Mouse (Mus musculus) C2C12 (cell line): ENCODE results near the gene Inpp5f. TPM values are rescaled to one million over a fixed set of nuclear protein-coding genes. Genes with fewer than 3 reads are reported as not detected.

Source experiments
- H3K27me3 ChIP-seq: one replicate; pipeline ENCODE4 v1.6.1; 2011; ENCODE audit not compliant: control insufficient read depth, insufficient read depth, insufficient read length
- H3K36me3 ChIP-seq: one replicate; pipeline ENCODE4 v1.6.1; 2011; ENCODE audit not compliant: control insufficient read depth, insufficient read depth
- H3K4me3 ChIP-seq: one replicate; pipeline ENCODE4 v1.5.1; 2011; ENCODE audit warnings: mild to moderate bottlenecking, control low read depth; ENCODE audit not compliant: poor library complexity, insufficient read depth, severe bottlenecking
- H3K79me2 ChIP-seq: one replicate; pipeline ENCODE4 v1.6.1; 2011; ENCODE audit not compliant: control insufficient read depth, insufficient read depth
- H3K79me3 ChIP-seq: one replicate; pipeline ENCODE4 v1.6.1; 2011; ENCODE audit warnings: low read depth, control low read depth
- H3ac ChIP-seq: one replicate; pipeline ENCODE3; 2011; ENCODE audit warnings: low read depth; ENCODE audit not compliant: control insufficient read depth, insufficient read length
- CEBPB ChIP-seq: IDR thresholded peaks from one replicate; pipeline ENCODE4 v1.6.1; 2011; ENCODE audit warnings: low read depth, mild to moderate bottlenecking, control low read depth, moderate library complexity
- CTCF ChIP-seq: IDR thresholded peaks from one replicate; pipeline ENCODE4 v1.5.1; 2011; ENCODE audit not compliant: control insufficient read depth, insufficient read depth, insufficient read length
- FOSL1 ChIP-seq: IDR thresholded peaks from one replicate; pipeline ENCODE4 v1.8.0; 2011; ENCODE audit warnings: mild to moderate bottlenecking, low read length; ENCODE audit not compliant: poor library complexity, insufficient read depth, severe bottlenecking
- MAX ChIP-seq: IDR thresholded peaks from one replicate; pipeline ENCODE4 v1.6.1; 2011; ENCODE audit warnings: mild to moderate bottlenecking, control low read depth
- MYOD1 ChIP-seq: IDR thresholded peaks from one replicate; pipeline ENCODE4 v1.6.1; 2011; ENCODE audit warnings: low read depth; ENCODE audit not compliant: control insufficient read depth, insufficient read length
- MYOG ChIP-seq: IDR thresholded peaks from one replicate; pipeline ENCODE4 v1.6.1; 2011; ENCODE audit not compliant: control insufficient read depth, insufficient read length; ENCODE audit errors: extremely low read depth
- USF1 ChIP-seq: IDR thresholded peaks from one replicate; pipeline ENCODE4 v1.6.1; 2011; ENCODE audit warnings: low read depth, mild to moderate bottlenecking, control low read depth, moderate library complexity
- polyA plus RNA-seq: library from polyadenylated mRNA; unstranded; fragments of >200 nt; fragmentation: generic; extraction: Trizol; gene quantifications from one replicate; pipeline ENCODE4 v1.2.1, GENCODE M21; 2012; ENCODE audit warnings: missing spikeins

Gene Inpp5f
- polyA plus RNA-seq, 1 experiment = 6.1 TPM

- H3K79me2 ChIP-seq = peaks cover 35% of the 10 kb centered on the region
- no peak overlapping the region for H3K4me3 ChIP-seq
- H3K79me3 ChIP-seq = peaks cover 12% of the 10 kb centered on the region
- H3ac ChIP-seq = no peak overlapping the region
- TF ChIP-seq MAX (peak; percentile 28), CEBPB (no peak), FOSL1 (peak; percentile 67)
- no peaks in the 10 kb centered on the region for H3K36me3 ChIP-seq
- no peaks in the 10 kb centered on the region for H3K27me3 ChIP-seq
Observed at GRCm38 (mm10) chr7:128622266-128622961, 11.3 kb downstream of the Inpp5f start.

GRCm38 (mm10) chr7:128622994-128623393, 11.9 kb downstream of the Inpp5f start:
- H3K4me3 ChIP-seq = no peak overlapping the region
- no peak overlapping the region for H3ac ChIP-seq
- peaks cover 30% of the 10 kb centered on the region for H3K79me2 ChIP-seq
- no peak for TF ChIP-seq USF1
- TF ChIP-seq CEBPB = no peak
- peaks cover 13% of the 10 kb centered on the region for H3K79me3 ChIP-seq
- H3K27me3 ChIP-seq = no peaks in the 10 kb centered on the region
- H3K36me3 ChIP-seq = no peaks in the 10 kb centered on the region

GRCm38 (mm10) chr7:128625382-128625781, 14.3 kb downstream of the Inpp5f start:
- H3K4me3 ChIP-seq = no peak overlapping the region
- H3K79me2 ChIP-seq = peaks cover 24% of the 10 kb centered on the region
- H3K79me3 ChIP-seq = peaks cover 11% of the 10 kb centered on the region
- no peaks in the 10 kb centered on the region for H3K27me3 ChIP-seq
- no peak overlapping the region for H3ac ChIP-seq
- H3K36me3 ChIP-seq = no peaks in the 10 kb centered on the region
- TF ChIP-seq MYOD1 (no peak), MAX (no peak), USF1 (no peak), MYOG (no peak), CTCF (no peak), CEBPB (no peak)

DNA sequence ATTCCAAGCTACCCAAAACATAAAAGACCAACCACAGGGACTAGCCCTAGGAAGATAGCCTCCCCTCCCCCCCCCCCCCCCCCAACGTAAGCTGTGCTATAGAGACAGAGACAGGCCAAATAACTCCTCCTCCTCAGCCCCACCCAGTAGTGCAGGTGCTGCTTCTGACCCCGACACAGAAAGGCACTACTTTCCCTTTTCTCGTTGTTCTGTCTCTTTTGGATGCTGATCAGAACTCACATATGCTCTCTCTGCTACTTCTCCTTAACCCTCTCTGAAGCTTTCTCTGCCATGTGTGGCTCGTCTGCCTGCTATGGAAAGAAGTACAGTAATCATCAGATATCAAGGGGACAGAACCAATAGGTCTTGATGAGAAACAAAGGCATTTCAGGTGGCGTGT, 15.5 kb downstream of the Inpp5f start:
- Histone ChIP-seq H3K79me2 (peaks cover 22% of the 10 kb centered on the region), H3K36me3 (no peaks in the 10 kb centered on the region), H3ac (no peak overlapping the region), H3K4me3 (no peak overlapping the region), H3K79me3 (peaks cover 8% of the 10 kb centered on the region), H3K27me3 (no peaks in the 10 kb centered on the region)
- TF ChIP-seq MYOD1 (no peak), CTCF (no peak), MYOG (no peak), CEBPB (no peak), USF1 (no peak), FOSL1 (no peak), MAX (no peak)

GRCm38 (mm10) chr7:128627251-128627650, 16.1 kb downstream of the Inpp5f start:
- peaks cover 8% of the 10 kb centered on the region for H3K79me3 ChIP-seq
- TF ChIP-seq MYOD1 (no peak), CTCF (no peak), CEBPB (no peak)
- no peaks in the 10 kb centered on the region for H3K27me3 ChIP-seq
- peaks cover 22% of the 10 kb centered on the region for H3K79me2 ChIP-seq
- H3K36me3 ChIP-seq = no peaks in the 10 kb centered on the region
- H3K4me3 ChIP-seq = no peak overlapping the region
- no peak overlapping the region for H3ac ChIP-seq

- no peaks in the 10 kb centered on the region for H3K27me3 ChIP-seq
- H3K4me3 ChIP-seq = no peak overlapping the region
- H3K79me3 ChIP-seq = peaks cover 8% of the 10 kb centered on the region
- peaks cover 22% of the 10 kb centered on the region for H3K79me2 ChIP-seq
- H3K36me3 ChIP-seq = no peaks in the 10 kb centered on the region
- no peak overlapping the region for H3ac ChIP-seq
- TF ChIP-seq CEBPB (no peak), USF1 (no peak), FOSL1 (no peak), MYOD1 (no peak), MYOG (no peak), MAX (no peak), CTCF (no peak)
Observed at GRCm38 (mm10) chr7:128627723-128628122, 16.6 kb downstream of the Inpp5f start.

GRCm38 (mm10) chr7:128633156-128633555, 22.0 kb downstream of the Inpp5f start:
- H3K79me3 ChIP-seq = peaks cover 1% of the 10 kb centered on the region
- no peaks in the 10 kb centered on the region for H3K79me2 ChIP-seq
- H3K36me3 ChIP-seq = no peaks in the 10 kb centered on the region
- H3ac ChIP-seq = no peak overlapping the region
- TF ChIP-seq CEBPB (no peak), CTCF (no peak), FOSL1 (no peak), MYOG (no peak), MAX (no peak), USF1 (no peak), MYOD1 (no peak)
- H3K4me3 ChIP-seq = no peak overlapping the region
- no peaks in the 10 kb centered on the region for H3K27me3 ChIP-seq
